Mouse (Mus musculus) Patski (cell line): ENCODE data around the gene Hapln2. TPM values are rescaled to one million over a fixed set of nuclear protein-coding genes. Genes with fewer than 3 reads are reported as not detected.

Experiments used
- ATAC-seq: fragments of 100-300 bp; one replicate; pipeline ENCODE4 v1.8.0; 2021
- CTCF ChIA-PET: fragments of 350-600 bp; sonication (Branson Sonifier 250); formaldehyde crosslinking; loops from one replicate; lab custom pipeline; 2022; ENCODE audit warnings: inconsistent platforms; lab: Charles Lee
- POLR2A ChIA-PET: fragments of 350-600 bp; sonication (Branson Sonifier 250); formaldehyde crosslinking; loops from one replicate; lab custom pipeline; 2022; ENCODE audit warnings: antibody characterized with exemption, inconsistent platforms; lab: Charles Lee
- DNase-seq: peaks from one replicate; pipeline ENCODE4 v3.0.0-alpha.2; 2011; ENCODE audit warnings: low read depth, low spot score
- H3K27me3 ChIP-seq: fragments of 371-371 bp; one replicate; pipeline ENCODE4 v1.5.1; 2021
- CTCF ChIP-seq: fragments of 100-300 bp; IDR thresholded peaks from one replicate; pipeline ENCODE4 v1.5.1; 2021
- in situ Hi-C: fragments of 300-500 bp; cut with MboI; formaldehyde crosslinking; loops from 3 replicates; pipeline ENCODE4 v1.11.1; 2018; ENCODE audit warnings: low pct_unique_long_range_greater_than_20kb, mixed read lengths
- polyA plus RNA-seq: library from polyadenylated mRNA; unstranded; gene quantifications from one replicate; pipeline ENCODE4 v1.2.3, GENCODE M21; 2021

Hapln2 gene
- polyA plus RNA-seq, 1 experiment from 2014 or later: 0.32 TPM

DNA sequence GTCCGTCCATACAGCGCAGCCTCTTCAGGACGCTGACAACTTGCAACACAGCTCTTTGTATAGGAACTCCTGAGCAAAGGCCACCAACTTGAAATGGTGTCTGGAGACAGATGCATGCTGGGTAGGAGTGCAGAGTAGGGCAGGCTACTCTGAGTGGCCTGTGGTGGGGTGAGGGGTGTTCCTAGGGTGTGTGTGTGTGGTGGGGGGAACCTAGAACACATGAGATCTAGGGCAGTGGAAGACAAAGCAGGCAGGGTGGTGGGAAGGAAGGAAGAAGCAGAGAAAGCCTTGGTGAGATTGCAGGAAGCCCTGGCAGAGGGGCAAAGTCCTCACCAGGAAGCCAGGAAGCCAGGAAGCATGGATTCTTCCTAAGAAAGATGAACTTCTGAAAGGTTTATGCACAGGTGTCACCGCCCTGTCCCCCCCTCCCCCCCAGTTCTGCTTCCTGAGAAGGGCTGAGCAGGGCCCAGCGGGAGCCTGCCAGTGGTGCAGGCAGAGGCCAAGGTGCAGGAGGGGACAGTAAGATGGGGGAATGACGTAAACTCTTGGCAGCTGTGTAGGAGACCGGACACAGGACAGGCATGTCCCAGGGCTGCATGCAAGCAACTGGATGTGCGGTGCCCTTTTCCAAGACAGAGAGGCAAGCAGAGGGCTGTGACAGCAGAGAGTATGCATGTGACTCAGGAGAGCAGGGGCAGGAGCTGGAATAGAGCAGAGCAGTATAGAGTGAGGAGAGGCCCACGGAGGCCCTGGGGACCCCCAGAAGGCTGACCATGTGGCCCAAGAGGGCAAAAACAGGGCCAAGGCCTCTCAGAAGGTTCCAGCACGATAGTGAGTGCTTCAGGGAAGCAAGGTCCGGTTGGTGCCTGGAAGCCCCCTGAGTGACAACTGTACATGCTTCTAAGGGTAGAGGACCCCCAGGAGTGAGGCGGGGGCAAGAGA is 45.2 kb downstream of the Hapln2 start:
- DNase-seq: no peak
- ATAC-seq: peak; percentile 2
- CTCF ChIA-PET: interaction anchor here (18.5 kb wide), 1 partner anchor 16 kb away, joined by 437 read pairs; the partner anchor contains the start of gene Nes

GRCm38 (mm10) chr3:87981214-87981760 is 46.1 kb downstream of the Hapln2 start:
- DNase-seq (no peak), ATAC-seq (no peak)
- no peaks in the 10 kb centered on the region for H3K27me3 ChIP-seq
- POLR2A ChIA-PET: interaction anchor here (0.6 to 9.4 kb wide), 3 partner anchors 9 to 45 kb away, joined by 3 to 96 read pairs (median 3); partner anchors contain the start of gene Nes
- CTCF ChIA-PET: interaction anchor here (18.5 kb wide), 1 partner anchor 15 kb away, joined by 437 read pairs; the partner anchor contains the start of gene Nes
- in situ Hi-C loops: no loop called here
- no peak for TF ChIP-seq CTCF

More for the DNA sequence above, 45.2 kb downstream of the Hapln2 start:
- no peaks in the 10 kb centered on the region for H3K27me3 ChIP-seq
- no peak for TF ChIP-seq CTCF
- POLR2A ChIA-PET: interaction anchor here (0.6 to 9.4 kb wide), 4 partner anchors 10 to 46 kb away, joined by 3 to 96 read pairs (median 3); partner anchors contain the start of gene Nes
- in situ Hi-C loops: no loop called here

DNA sequence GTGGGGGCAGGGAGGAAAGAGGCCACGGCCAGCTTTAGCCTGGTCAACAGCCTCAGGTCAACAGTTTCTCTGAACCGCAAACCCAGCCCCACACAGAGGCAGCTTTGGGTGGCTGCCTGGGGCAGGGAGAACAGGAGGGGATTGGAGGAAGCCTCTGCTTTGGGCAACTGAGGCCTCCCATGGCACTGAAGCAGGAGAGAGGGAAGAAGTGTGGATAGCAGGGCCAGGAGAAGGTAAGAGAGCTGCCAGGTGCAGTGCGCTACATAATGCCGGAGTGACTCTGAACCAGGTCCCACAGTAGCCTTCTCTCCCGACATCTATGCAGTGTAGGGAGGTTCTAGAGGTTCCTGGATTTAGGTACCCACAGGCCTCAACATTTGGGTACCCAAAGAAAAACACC is 46.7 kb downstream of the Hapln2 start:
- CTCF ChIA-PET: interaction anchor here (0.6 to 18.5 kb wide), 2 partner anchors 14 to 211 kb away, joined by 3 to 437 read pairs; partner anchors contain the start of gene Nes
- no peak for TF ChIP-seq CTCF

GRCm38 (mm10) chr3:87980085-87980484 is 47.3 kb downstream of the Hapln2 start:
- DNase-seq: no peak
- in situ Hi-C loops: no loop called here
- no peak for TF ChIP-seq CTCF
- H3K27me3 ChIP-seq: no peaks in the 10 kb centered on the region
- CTCF ChIA-PET: interaction anchor here (0.6 to 18.5 kb wide), 2 partner anchors 14 to 210 kb away, joined by 3 to 437 read pairs; partner anchors contain the start of gene Nes
- ATAC-seq: no peak
- POLR2A ChIA-PET: interaction anchor here (9.4 kb wide), 1 partner anchor 8 kb away, joined by 96 read pairs; the partner anchor contains the start of gene Nes

More for the DNA sequence above, 46.7 kb downstream of the Hapln2 start:
- no peak for ATAC-seq
- H3K27me3 ChIP-seq: no peaks in the 10 kb centered on the region
- DNase-seq: no peak
- in situ Hi-C loops: no loop called here
- POLR2A ChIA-PET: interaction anchor here (1.0 to 9.4 kb wide), 2 partner anchors 8 to 41 kb away, joined by 3 to 96 read pairs; partner anchors contain the start of gene Nes

DNA sequence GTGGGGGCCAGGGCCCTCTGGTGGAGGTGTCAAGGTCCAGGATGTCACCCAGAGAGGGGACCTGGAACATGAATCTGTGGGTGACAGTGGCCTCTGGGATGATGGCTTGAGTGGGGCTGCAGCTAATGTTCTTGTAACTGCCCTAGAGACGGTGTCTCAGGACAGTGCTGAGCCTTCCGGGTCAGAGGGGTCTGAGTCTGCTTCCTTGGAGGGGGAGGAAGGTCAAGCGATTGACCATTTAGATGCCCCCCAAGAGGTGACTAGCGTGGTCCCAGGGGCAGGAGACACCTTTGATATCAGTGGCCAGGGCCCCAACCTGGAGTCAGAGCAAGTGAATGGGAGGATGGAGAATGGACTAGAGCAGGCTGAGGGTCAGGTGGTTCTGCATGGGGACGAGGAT is 47.9 kb downstream of the Hapln2 start:
- ATAC-seq: no peak
- CTCF ChIA-PET: interaction anchor here (18.5 kb wide), 1 partner anchor 13 kb away, joined by 437 read pairs; the partner anchor contains the start of gene Nes
- no peaks in the 10 kb centered on the region for H3K27me3 ChIP-seq
- in situ Hi-C loops: no loop called here
- no peak for TF ChIP-seq CTCF
- DNase-seq: no peak
- POLR2A ChIA-PET: interaction anchor here (9.4 kb wide), 1 partner anchor 7 kb away, joined by 96 read pairs; the partner anchor contains the start of gene Nes

DNA sequence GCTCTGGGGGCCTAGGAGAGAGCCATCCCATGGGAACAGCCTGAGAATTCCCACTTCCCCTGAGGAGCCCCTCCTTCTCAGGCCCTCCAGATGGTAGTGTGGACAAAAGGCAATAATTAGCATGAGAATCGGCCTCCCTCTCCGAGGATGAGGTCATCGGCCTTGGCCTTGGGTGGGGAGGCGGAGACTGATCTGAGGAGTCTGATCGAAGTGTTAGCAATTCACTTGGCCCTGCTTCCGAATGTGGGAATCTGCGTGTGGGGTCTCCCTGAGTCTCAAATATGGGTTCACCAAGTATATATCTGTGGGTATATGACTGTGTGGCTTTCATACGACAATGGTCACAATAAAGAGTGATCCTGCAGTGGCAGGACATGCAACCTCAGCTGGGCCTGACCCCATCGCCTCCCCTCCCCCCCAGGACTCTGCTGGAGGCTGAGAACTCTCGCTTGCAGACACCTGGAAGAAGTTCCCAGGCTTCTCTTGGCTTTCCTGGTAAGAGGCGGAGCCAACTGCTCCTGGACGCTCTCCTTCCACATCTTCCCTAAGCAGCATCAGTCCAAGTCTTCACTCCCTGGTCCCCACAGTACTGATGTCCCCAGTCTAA is 52.9 kb downstream of the Hapln2 start:
- DNase-seq (no peak), ATAC-seq (no peak)
- POLR2A ChIA-PET: interaction anchor here (6.8 kb wide), 1 partner anchor 10 kb away, joined by 96 read pairs; no protein-coding TSS in a partner anchor
- in situ Hi-C loops: no loop called here
- no peak for TF ChIP-seq CTCF
- no peaks in the 10 kb centered on the region for H3K27me3 ChIP-seq
- CTCF ChIA-PET: interaction anchor here (0.9 to 18.9 kb wide), 3 partner anchors 12 to 38 kb away, joined by 3 to 437 read pairs (median 63); no protein-coding TSS in a partner anchor

- in situ Hi-C loops: no loop called here
- DNase-seq (no peak), ATAC-seq (no peak)
- no peaks in the 10 kb centered on the region for H3K27me3 ChIP-seq
- ChIA-PET CTCF (interaction anchor here (0.9 to 18.9 kb wide), 3 partner anchors 13 to 38 kb away, joined by 3 to 437 read pairs (median 63); no protein-coding TSS in a partner anchor), POLR2A (interaction anchor here (6.8 kb wide), 1 partner anchor 10 kb away, joined by 96 read pairs; no protein-coding TSS in a partner anchor)
- no peak for TF ChIP-seq CTCF
Measured at GRCm38 (mm10) chr3:87973593-87974380, 53.6 kb downstream of the Hapln2 start.

DNA sequence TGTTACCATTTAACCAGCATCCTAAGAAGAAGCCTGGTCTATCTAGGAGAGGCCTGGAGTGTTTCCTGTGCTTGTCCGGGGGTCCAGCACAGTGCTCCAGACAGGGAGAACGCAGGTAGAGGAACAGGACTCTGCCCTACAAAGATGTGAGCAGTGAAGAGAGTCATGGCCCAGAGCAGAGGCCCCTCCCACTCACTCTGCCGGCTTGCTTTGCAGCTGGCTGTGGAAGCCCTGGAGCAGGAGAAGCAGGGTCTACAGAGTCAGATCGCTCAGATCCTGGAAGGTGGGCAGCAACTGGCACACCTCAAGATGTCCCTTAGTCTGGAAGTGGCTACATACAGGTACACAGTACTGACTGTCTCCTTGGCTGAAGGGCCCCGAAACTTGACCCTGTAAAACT is 54.6 kb downstream of the Hapln2 start:
- no peak for TF ChIP-seq CTCF
- in situ Hi-C loops: no loop called here
- H3K27me3 ChIP-seq: no peaks in the 10 kb centered on the region
- DNase-seq (no peak), ATAC-seq (no peak)
- ChIA-PET POLR2A (interaction anchor here (6.8 kb wide), 1 partner anchor 11 kb away, joined by 96 read pairs; no protein-coding TSS in a partner anchor), CTCF (interaction anchor here (1.9 to 18.9 kb wide), 3 partner anchors 12 to 97 kb away, joined by 6 to 437 read pairs (median 63); no protein-coding TSS in a partner anchor)
